Mouse (Mus musculus): Measurements from ENCODE around the gene Polr3c.

- TF ChIP-seq GATA1 (IDR thresholded peaks at IDR 0.05; ENCODE audit: borderline replicate concordance, low read length): no peak
- TF ChIP-seq FLI1 (IDR thresholded peaks at IDR 0.05; ENCODE audit: low read length): no peak
These were observed 38.6 kb downstream of the Polr3c start for GRCm38 (mm10) chr3:96688854-96689253.

All from megakaryocyte, embryonic 14.5 days (primary cell).